Mouse (Mus musculus): ENCODE results near the gene Mlip.
A peak's percentile ranks its signal among the peaks of the same experiment; 100 is the strongest.
"Not testable (repeated sequence)": the region's sequence is repeated elsewhere in the genome, so short reads cannot be mapped to it uniquely, and the experiment has no call there.

Mlip gene

GRCm38 (mm10) chr9:77198250-77198649 is 154.5 kb downstream of the Mlip start:
- DNase-seq (ENCODE audit: low read depth, low spot score), result no peak

GRCm38 (mm10) chr9:77179486-77179885 is 173.3 kb downstream of the Mlip start:
- peak; percentile 16 for DNase-seq (ENCODE audit: low read depth, low spot score)

GRCm38 (mm10) chr9:77175870-77176269 is 176.9 kb downstream of the Mlip start:
- no peak for DNase-seq (ENCODE audit: low read depth, low spot score)

- no peak for DNase-seq (ENCODE audit: low read depth, low spot score)
Observed at GRCm38 (mm10) chr9:77172044-77172443, 180.7 kb downstream of the Mlip start.

- no peak for DNase-seq (ENCODE audit: low read depth, low spot score)
Observed at GRCm38 (mm10) chr9:77165877-77166276, 186.9 kb downstream of the Mlip start.

- DNase-seq (ENCODE audit: low read depth, low spot score), result no peak
Observed at GRCm38 (mm10) chr9:77161764-77162163, 191.0 kb downstream of the Mlip start.

GRCm38 (mm10) chr9:77160277-77160926 is 192.4 kb downstream of the Mlip start:
- DNase-seq (ENCODE audit: low read depth, low spot score), result no peak

- no peak for DNase-seq (ENCODE audit: low read depth, low spot score)
Observed at GRCm38 (mm10) chr9:77148518-77149257, 204.1 kb downstream of the Mlip start.

- no peak for DNase-seq (ENCODE audit: low read depth, low spot score)
Observed at GRCm38 (mm10) chr9:77119735-77120134, 233.0 kb downstream of the Mlip start.

- DNase-seq (ENCODE audit: low read depth, low spot score), result no peak
Observed at GRCm38 (mm10) chr9:77096886-77097285, 255.9 kb downstream of the Mlip start.

- not testable (repeated sequence) for DNase-seq (ENCODE audit: low read depth, low spot score)
Observed at GRCm38 (mm10) chr9:77083221-77083620, 269.5 kb downstream of the Mlip start.

GRCm38 (mm10) chr9:77071676-77072075 is 281.1 kb downstream of the Mlip start:
- no peak for DNase-seq (ENCODE audit: low read depth, low spot score)

- DNase-seq (ENCODE audit: low read depth, low spot score), result no peak
Observed at GRCm38 (mm10) chr9:77056611-77057010, 296.2 kb downstream of the Mlip start.

- DNase-seq (ENCODE audit: low read depth, low spot score), result no peak
Observed at GRCm38 (mm10) chr9:77054426-77055193, 298.2 kb downstream of the Mlip start.

Measured in retina, postnatal 7 days (tissue).